Mouse (Mus musculus): ENCODE measurements at regions not wholly inside any gene's neighbourhood (a gene's known extent, or its start where the extent isn't known, plus 50 kb on each side); places are given as distances from the start of the nearest gene placed in this dataset.

GRCm38 (mm10) chr1:154080505-154081380, 120.2 kb upstream of the Zfp648 start:
- DNase-seq, result no peak

- no peak for DNase-seq
Measured at GRCm38 (mm10) chr1:154086145-154086544, 114.8 kb upstream of the Zfp648 start.

GRCm38 (mm10) chr1:154089815-154090214, 111.2 kb upstream of the Zfp648 start:
- DNase-seq, result no peak

GRCm38 (mm10) chr1:154090521-154091490, 110.2 kb upstream of the Zfp648 start:
- no peak for DNase-seq

- no peak for DNase-seq
Measured at GRCm38 (mm10) chr1:154093549-154093948, 107.4 kb upstream of the Zfp648 start.

- DNase-seq, result no peak
Measured at GRCm38 (mm10) chr1:154094357-154094756, 106.6 kb upstream of the Zfp648 start.

GRCm38 (mm10) chr1:154096113-154096512, 104.9 kb upstream of the Zfp648 start:
- DNase-seq, result peak; percentile 49 to 54

- DNase-seq, result no peak
Measured at GRCm38 (mm10) chr1:154096911-154097310, 104.1 kb upstream of the Zfp648 start.

- DNase-seq, result peak; percentile 64 to 73
Measured at GRCm38 (mm10) chr1:154097656-154098055, 103.3 kb upstream of the Zfp648 start.

- peak in 1 of 2 experiments; percentile 10 for DNase-seq
Measured at GRCm38 (mm10) chr1:154100556-154100955, 100.4 kb upstream of the Zfp648 start.

GRCm38 (mm10) chr1:154101433-154101832, 99.6 kb upstream of the Zfp648 start:
- peak; percentile 28 to 30 for DNase-seq

GRCm38 (mm10) chr1:154102191-154102590, 98.8 kb upstream of the Zfp648 start:
- peak in 1 of 2 experiments; percentile 15 for DNase-seq

- peak in 1 of 2 experiments; percentile 10 for DNase-seq
Measured at GRCm38 (mm10) chr1:154102871-154103596, 98.0 kb upstream of the Zfp648 start.

- peak; percentile 44 to 52 for DNase-seq
Measured at GRCm38 (mm10) chr1:154103597-154103923, 97.4 kb upstream of the Zfp648 start.

- peak; percentile 46 to 49 for DNase-seq
Measured at GRCm38 (mm10) chr1:154104006-154104600, 96.9 kb upstream of the Zfp648 start.

GRCm38 (mm10) chr1:154104779-154105178, 96.2 kb upstream of the Zfp648 start:
- no peak for DNase-seq

- no peak for DNase-seq
Measured at GRCm38 (mm10) chr1:154112500-154112899, 88.5 kb upstream of the Zfp648 start.

- DNase-seq, result no peak
Measured at GRCm38 (mm10) chr1:154113291-154114050, 87.5 kb upstream of the Zfp648 start.

GRCm38 (mm10) chr1:154116188-154116710, 84.7 kb upstream of the Zfp648 start:
- DNase-seq, result no peak

GRCm38 (mm10) chr1:154117346-154117687, 83.7 kb upstream of the Zfp648 start:
- no peak for DNase-seq

- peak; percentile 72 to 77 for DNase-seq
Measured at GRCm38 (mm10) chr1:154117688-154118373, 83.2 kb upstream of the Zfp648 start.

All from B cell, adult 2 months (primary cell).